Mouse (Mus musculus): ENCODE results near the gene Gtpbp8. TPM values are rescaled to one million over a fixed set of nuclear protein-coding genes. Genes with fewer than 3 reads are reported as not detected.

Gene Gtpbp8
- polyA plus RNA-seq, 1 experiment from 2014 or later, result 35.3 TPM

GRCm38 (mm10) chr16:44765555-44766319, 19.6 kb upstream of the Gtpbp8 start, which contains the start of gene Cd200r1:
TSS of gene Cd200r1 (plus strand) at chr16:44765736.
- H3K4me3 ChIP-seq (replicated peaks), result no peak within 1 kb of the TSS
- ATAC-seq (ENCODE audit: low FRiP score), result no peak

GRCm38 (mm10) chr16:44761811-44762210, 15.6 kb upstream of the Gtpbp8 start:
- H3K27me3 ChIP-seq (replicated peaks), result no peaks in the 10 kb centered on the region
- no peaks in the 10 kb centered on the region for H3K9me3 ChIP-seq (replicated peaks)
- no peak for ATAC-seq (ENCODE audit: low FRiP score)
- no peak overlapping the region for H3K4me2 ChIP-seq
- H3K4me1 ChIP-seq, result no peaks in the 10 kb centered on the region
- H3K4me3 ChIP-seq (replicated peaks), result no peak overlapping the region
- WGBS, result 60% methylated on average over 1 of the region's 1 CpGs
- H3K9ac ChIP-seq (replicated peaks), result no peak overlapping the region
- H3K27ac ChIP-seq (replicated peaks), result no peak overlapping the region
- H3K36me3 ChIP-seq, result no peaks in the 10 kb centered on the region

More at GRCm38 (mm10) chr16:44765555-44766319, 19.6 kb upstream of the Gtpbp8 start, which contains the start of gene Cd200r1:
- no peaks in the 10 kb centered on the region for H3K36me3 ChIP-seq
- 83% methylated on average over 22 of the region's 22 CpGs for WGBS
- H3K4me1 ChIP-seq, result no peaks in the 10 kb centered on the region
- H3K27me3 ChIP-seq (replicated peaks), result no peaks in the 10 kb centered on the region
- no peaks in the 10 kb centered on the region for H3K9me3 ChIP-seq (replicated peaks)
- H3K9ac ChIP-seq (replicated peaks), result no peak within 1 kb of the TSS
- H3K27ac ChIP-seq (replicated peaks), result no peak within 1 kb of the TSS
- no peak within 1 kb of the TSS for H3K4me2 ChIP-seq

- Histone ChIP-seq H3K36me3 (no peaks in the 10 kb centered on the region), H3K27ac (replicated peaks) (no peak overlapping the region), H3K9ac (replicated peaks) (no peak overlapping the region), H3K4me3 (replicated peaks) (no peak overlapping the region), H3K4me1 (no peaks in the 10 kb centered on the region), H3K9me3 (replicated peaks) (no peaks in the 10 kb centered on the region), H3K27me3 (replicated peaks) (no peaks in the 10 kb centered on the region), H3K4me2 (no peak overlapping the region)
- 90% methylated on average over 8 of the region's 8 CpGs for WGBS
- no peak for ATAC-seq (ENCODE audit: low FRiP score)
Observed at GRCm38 (mm10) chr16:44757700-44758099, 11.5 kb upstream of the Gtpbp8 start.

- H3K4me1 ChIP-seq, result peaks cover 23% of the 10 kb centered on the region
- no peaks in the 10 kb centered on the region for H3K27me3 ChIP-seq (replicated peaks)
- 62% methylated on average over 3 of the region's 3 CpGs for WGBS
- H3K4me3 ChIP-seq (replicated peaks), result no peak overlapping the region
- ATAC-seq (ENCODE audit: low FRiP score), result no peak
- H3K9ac ChIP-seq (replicated peaks), result no peak overlapping the region
- no peak overlapping the region for H3K4me2 ChIP-seq
- no peaks in the 10 kb centered on the region for H3K9me3 ChIP-seq (replicated peaks)
- no peaks in the 10 kb centered on the region for H3K36me3 ChIP-seq
- no peak overlapping the region for H3K27ac ChIP-seq (replicated peaks)
Observed at GRCm38 (mm10) chr16:44748007-44748406, 1.8 kb upstream of the Gtpbp8 start.

- peaks cover 23% of the 10 kb centered on the region for H3K4me1 ChIP-seq
- WGBS, result 7% methylated on average over 14 of the region's 14 CpGs
- ATAC-seq (ENCODE audit: low FRiP score), result peak; percentile 50; the same call in 1 of the 2 replicates
Observed at GRCm38 (mm10) chr16:44745471-44745865, 695 bp downstream of the Gtpbp8 start.

GRCm38 (mm10) chr16:44742753-44743152, 3.4 kb downstream of the Gtpbp8 start:
- no peaks in the 10 kb centered on the region for H3K9me3 ChIP-seq (replicated peaks)
- peaks cover 31% of the 10 kb centered on the region for H3K36me3 ChIP-seq
- no peak overlapping the region for H3K27ac ChIP-seq (replicated peaks)
- H3K4me1 ChIP-seq, result peaks cover 23% of the 10 kb centered on the region
- H3K27me3 ChIP-seq (replicated peaks), result no peaks in the 10 kb centered on the region
- no peak overlapping the region for H3K4me3 ChIP-seq (replicated peaks)
- no peak overlapping the region for H3K4me2 ChIP-seq
- no peak overlapping the region for H3K9ac ChIP-seq (replicated peaks)
- ATAC-seq (ENCODE audit: low FRiP score), result no peak
- 96% methylated on average over 1 of the region's 1 CpGs for WGBS

More at GRCm38 (mm10) chr16:44745471-44745865, 695 bp downstream of the Gtpbp8 start:
- Histone ChIP-seq H3K27ac (replicated peaks) (peak overlapping the region; percentile 98), H3K4me3 (replicated peaks) (peak overlapping the region; percentile 72), H3K9me3 (replicated peaks) (no peaks in the 10 kb centered on the region), H3K4me2 (peak overlapping the region; percentile 80), H3K27me3 (replicated peaks) (no peaks in the 10 kb centered on the region), H3K36me3 (peaks cover 10% of the 10 kb centered on the region), H3K9ac (replicated peaks) (peak overlapping the region; percentile 90)

GRCm38 (mm10) chr16:44736118-44736517, 10.0 kb downstream of the Gtpbp8 start:
- H3K4me3 ChIP-seq (replicated peaks), result no peak overlapping the region
- no peaks in the 10 kb centered on the region for H3K4me1 ChIP-seq
- peaks cover 74% of the 10 kb centered on the region for H3K36me3 ChIP-seq
- H3K27me3 ChIP-seq (replicated peaks), result no peaks in the 10 kb centered on the region
- no peak overlapping the region for H3K27ac ChIP-seq (replicated peaks)
- no peaks in the 10 kb centered on the region for H3K9me3 ChIP-seq (replicated peaks)
- no peak overlapping the region for H3K9ac ChIP-seq (replicated peaks)
- H3K4me2 ChIP-seq, result no peak overlapping the region
- WGBS, result 87% methylated on average over 4 of the region's 4 CpGs
- ATAC-seq (ENCODE audit: low FRiP score), result no peak

GRCm38 (mm10) chr16:44735676-44736075, 10.5 kb downstream of the Gtpbp8 start:
- Histone ChIP-seq H3K4me1 (no peaks in the 10 kb centered on the region), H3K27me3 (replicated peaks) (no peaks in the 10 kb centered on the region), H3K9me3 (replicated peaks) (no peaks in the 10 kb centered on the region), H3K36me3 (peaks cover 76% of the 10 kb centered on the region), H3K27ac (replicated peaks) (no peak overlapping the region), H3K4me3 (replicated peaks) (no peak overlapping the region), H3K4me2 (no peak overlapping the region), H3K9ac (replicated peaks) (no peak overlapping the region)
- ATAC-seq (ENCODE audit: low FRiP score), result no peak
- WGBS, result 89% methylated on average over 5 of the region's 5 CpGs

GRCm38 (mm10) chr16:44734059-44734458, 12.1 kb downstream of the Gtpbp8 start:
- H3K4me1 ChIP-seq, result no peaks in the 10 kb centered on the region
- H3K27ac ChIP-seq (replicated peaks), result no peak overlapping the region
- H3K9me3 ChIP-seq (replicated peaks), result no peaks in the 10 kb centered on the region
- WGBS, result 93% methylated on average over 3 of the region's 3 CpGs
- H3K4me3 ChIP-seq (replicated peaks), result no peak overlapping the region
- H3K36me3 ChIP-seq, result peaks cover 72% of the 10 kb centered on the region
- no peak overlapping the region for H3K9ac ChIP-seq (replicated peaks)
- no peaks in the 10 kb centered on the region for H3K27me3 ChIP-seq (replicated peaks)
- ATAC-seq (ENCODE audit: low FRiP score), result no peak
- no peak overlapping the region for H3K4me2 ChIP-seq

GRCm38 (mm10) chr16:44727525-44727924, 18.6 kb downstream of the Gtpbp8 start:
- Histone ChIP-seq H3K4me1 (peaks cover 27% of the 10 kb centered on the region), H3K27me3 (replicated peaks) (no peaks in the 10 kb centered on the region), H3K9ac (replicated peaks) (no peak overlapping the region), H3K36me3 (peaks cover 18% of the 10 kb centered on the region), H3K4me3 (replicated peaks) (no peak overlapping the region), H3K27ac (replicated peaks) (no peak overlapping the region), H3K9me3 (replicated peaks) (no peaks in the 10 kb centered on the region), H3K4me2 (no peak overlapping the region)
- no peak for ATAC-seq (ENCODE audit: low FRiP score)
- WGBS, result 98% methylated on average over 3 of the region's 3 CpGs

- ATAC-seq (ENCODE audit: low FRiP score), result no peak
- H3K27ac ChIP-seq (replicated peaks), result peak overlapping the region; percentile 96; the same call in 1 of the 2 replicates
- H3K9ac ChIP-seq (replicated peaks), result peak overlapping the region; percentile 96
- H3K27me3 ChIP-seq (replicated peaks), result no peaks in the 10 kb centered on the region
- peaks cover 27% of the 10 kb centered on the region for H3K4me1 ChIP-seq
- peak overlapping the region; percentile 87 for H3K4me3 ChIP-seq (replicated peaks)
- 48% methylated on average over 14 of the region's 14 CpGs for WGBS
- no peaks in the 10 kb centered on the region for H3K9me3 ChIP-seq (replicated peaks)
- H3K36me3 ChIP-seq, result 0 out of 2 replicates have a peak, but pooled peaks cover 4% of the 10 kb centered on the region
- peak overlapping the region; percentile 80 for H3K4me2 ChIP-seq
Observed at GRCm38 (mm10) chr16:44725286-44726223, 20.6 kb downstream of the Gtpbp8 start.
